Mouse (Mus musculus) bone marrow macrophage, adult 2 months (primary cell): ENCODE measurements around the gene Osbpl6. TPM values are rescaled to one million over a fixed set of nuclear protein-coding genes. Genes with fewer than 3 reads are reported as not detected.

ENCODE experiments used
- H3K27ac ChIP-seq: 2 replicates; pipeline ENCODE4 v1.5.1; 2012; ENCODE audit warnings: low read depth, low read length; ENCODE audit not compliant: insufficient read depth
- H3K4me1 ChIP-seq: 2 replicates; pipeline ENCODE4 v1.6.1; 2012; ENCODE audit warnings: low read length; ENCODE audit not compliant: control insufficient read depth, insufficient read depth
- H3K4me3 ChIP-seq: 2 replicates; pipeline ENCODE4 v1.5.1; 2012; ENCODE audit warnings: mild to moderate bottlenecking, low read length, moderate library complexity; ENCODE audit not compliant: insufficient read depth
- CTCF ChIP-seq: IDR thresholded peaks from 2 replicates; pipeline ENCODE4 v1.5.1; 2012; ENCODE audit warnings: low read depth, mild to moderate bottlenecking, low read length, moderate library complexity
- POLR2A ChIP-seq: IDR thresholded peaks from 2 replicates; pipeline ENCODE4 v1.6.1; 2012; ENCODE audit warnings: mild to moderate bottlenecking, low read depth, low read length, borderline replicate concordance
- polyA plus RNA-seq: library from polyadenylated mRNA; stranded (reverse); fragments of >200 nt; gene quantifications from 2 replicates; pipeline ENCODE4 v1.2.4, GENCODE M21; 2012; ENCODE audit not compliant: missing spikeins, insufficient read depth, insufficient read length

The Osbpl6 gene
- polyA plus RNA-seq, 1 experiment = not detected

DNA sequence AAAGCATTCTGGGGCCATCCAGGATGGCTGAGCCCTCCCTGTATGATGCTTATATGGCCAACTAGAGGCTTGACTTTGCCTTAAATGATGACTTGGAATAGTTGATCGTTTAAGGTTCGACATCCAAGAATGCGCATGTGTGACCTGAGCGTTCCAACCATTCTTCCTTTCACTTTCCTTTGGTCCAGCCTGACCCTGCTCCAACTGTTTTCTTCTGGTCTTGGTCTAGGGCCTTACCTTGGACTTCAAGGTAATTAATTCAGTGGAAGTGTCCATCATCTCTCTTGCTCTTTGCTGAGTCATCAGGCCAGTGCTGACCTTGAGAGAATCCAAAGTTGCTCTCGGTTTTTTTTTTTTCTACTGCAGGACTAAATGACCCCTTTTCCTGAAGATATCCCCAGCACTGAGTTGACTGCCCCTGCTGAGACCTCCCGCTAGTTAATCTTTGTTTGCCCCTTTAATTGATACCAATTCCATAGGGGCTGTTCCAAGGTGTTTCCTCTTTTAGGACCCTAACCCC, 43.6 kb downstream of the Osbpl6 start:
- Histone ChIP-seq H3K4me1 (no peaks in the 10 kb centered on the region), H3K27ac (no peak overlapping the region), H3K4me3 (no peak overlapping the region)
- TF ChIP-seq POLR2A = no peak
- no peak for TF ChIP-seq CTCF

- H3K4me3 ChIP-seq = no peak overlapping the region
- TF ChIP-seq CTCF (no peak), POLR2A (no peak)
- H3K27ac ChIP-seq = no peak overlapping the region
- no peaks in the 10 kb centered on the region for H3K4me1 ChIP-seq
Measured at GRCm38 (mm10) chr2:76466723-76467122, 60.4 kb downstream of the Osbpl6 start.

- no peak overlapping the region for H3K27ac ChIP-seq
- no peak overlapping the region for H3K4me3 ChIP-seq
- no peaks in the 10 kb centered on the region for H3K4me1 ChIP-seq
- TF ChIP-seq POLR2A = no peak
- TF ChIP-seq CTCF = no peak
Measured at GRCm38 (mm10) chr2:76468204-76468603, 61.9 kb downstream of the Osbpl6 start.

DNA sequence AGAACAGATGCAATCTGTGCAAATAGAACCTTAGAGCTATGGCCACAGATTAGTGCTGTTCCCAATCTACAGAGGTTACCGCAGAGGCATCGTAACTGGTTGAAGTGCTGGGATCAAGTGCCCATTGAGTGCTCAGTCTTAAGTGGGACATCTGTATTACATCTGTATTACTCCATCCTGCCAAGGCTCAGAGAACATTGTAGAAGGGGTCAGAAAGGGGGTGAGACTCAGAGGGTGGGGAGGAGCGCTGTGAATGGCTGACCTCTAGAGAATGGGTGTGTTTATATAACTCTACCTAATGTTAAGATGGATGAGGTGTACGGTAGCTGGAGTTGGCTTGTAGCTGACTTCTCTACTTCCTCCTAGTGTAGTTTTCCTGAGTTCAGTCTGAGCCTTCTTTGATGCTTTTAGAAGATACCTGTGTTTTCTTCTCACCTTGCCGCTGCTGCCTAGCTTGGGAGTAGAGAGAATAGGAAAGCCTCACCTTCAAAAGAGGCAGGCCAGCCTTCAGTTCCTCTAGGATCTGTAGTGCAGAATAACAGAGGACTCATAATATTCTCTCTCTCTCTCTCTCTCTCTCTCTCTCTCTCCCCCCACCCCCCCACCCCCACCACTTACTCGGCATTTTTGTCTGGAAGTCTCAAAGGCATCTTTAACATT, 62.9 kb downstream of the Osbpl6 start:
- Histone ChIP-seq H3K4me3 (no peak overlapping the region), H3K27ac (no peak overlapping the region), H3K4me1 (no peaks in the 10 kb centered on the region)
- no peak for TF ChIP-seq CTCF
- TF ChIP-seq POLR2A = no peak

- H3K4me3 ChIP-seq = no peak overlapping the region
- H3K4me1 ChIP-seq = no peaks in the 10 kb centered on the region
- no peak for TF ChIP-seq POLR2A
- no peak for TF ChIP-seq CTCF
- H3K27ac ChIP-seq = no peak overlapping the region
Measured at GRCm38 (mm10) chr2:76469751-76470099, 63.4 kb downstream of the Osbpl6 start.

DNA sequence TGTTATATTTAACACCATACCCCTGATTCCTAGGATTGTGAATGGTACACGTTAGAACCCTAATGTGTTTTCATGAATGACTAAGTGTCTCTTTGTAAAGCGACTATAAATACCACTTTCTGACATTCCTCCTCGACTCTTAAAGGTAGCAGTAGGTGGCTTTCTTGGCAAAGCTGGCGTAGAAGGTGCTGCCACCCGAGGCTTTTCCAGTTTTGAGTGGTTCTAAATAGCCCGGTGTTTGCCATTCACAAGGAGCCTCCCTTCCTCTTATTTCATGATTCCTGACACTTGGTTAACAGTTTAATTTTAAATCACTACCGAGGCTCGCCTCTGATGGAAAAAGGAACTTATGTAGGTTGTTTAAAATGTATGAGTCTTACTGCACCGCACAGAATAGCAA, 64.1 kb downstream of the Osbpl6 start:
- TF ChIP-seq POLR2A (no peak), CTCF (no peak)
- no peaks in the 10 kb centered on the region for H3K4me1 ChIP-seq
- no peak overlapping the region for H3K4me3 ChIP-seq
- no peak overlapping the region for H3K27ac ChIP-seq

DNA sequence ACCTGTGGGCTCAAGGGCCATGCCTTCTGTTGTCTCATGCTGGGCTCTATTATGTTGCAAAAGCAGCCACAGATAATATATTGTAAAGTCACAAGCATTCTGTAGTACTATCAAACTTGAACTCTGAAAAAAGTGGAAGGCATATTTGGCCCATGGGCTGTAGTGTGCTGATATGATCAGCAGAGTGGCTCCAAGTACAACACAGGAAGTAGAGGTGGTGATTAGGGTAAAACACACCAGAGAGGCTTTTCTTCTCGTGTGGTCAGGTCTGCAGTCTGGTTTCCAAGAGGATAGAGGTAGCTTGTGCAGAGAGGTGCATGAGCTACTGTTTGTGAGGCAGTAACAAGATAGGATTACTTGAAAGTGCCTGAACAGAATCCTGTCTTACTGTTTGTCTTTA, 69.5 kb downstream of the Osbpl6 start:
- Histone ChIP-seq H3K4me3 (no peak overlapping the region), H3K4me1 (no peaks in the 10 kb centered on the region), H3K27ac (no peak overlapping the region)
- TF ChIP-seq POLR2A (no peak), CTCF (no peak)

DNA sequence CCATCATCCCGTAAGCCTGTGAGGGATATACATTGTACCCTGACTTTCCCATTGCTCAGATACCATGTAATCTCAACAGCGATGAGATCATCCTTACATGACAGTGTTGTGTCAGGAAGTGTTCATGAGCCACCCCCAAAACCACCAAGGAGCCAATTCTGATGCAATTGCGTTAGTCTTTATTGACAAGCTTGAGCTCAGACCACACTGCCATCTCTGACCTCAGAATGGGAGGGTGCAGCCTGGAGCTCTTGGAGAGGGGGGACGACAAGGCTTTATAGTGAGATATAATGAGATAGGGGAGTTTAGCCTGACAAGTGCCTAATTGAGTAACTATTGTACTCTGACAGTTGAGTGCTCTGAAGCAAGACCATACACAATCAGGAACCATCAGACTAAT, 82.5 kb downstream of the Osbpl6 start:
- Histone ChIP-seq H3K27ac (no peak overlapping the region), H3K4me1 (no peaks in the 10 kb centered on the region), H3K4me3 (no peak overlapping the region)
- no peak for TF ChIP-seq CTCF
- no peak for TF ChIP-seq POLR2A

GRCm38 (mm10) chr2:76490198-76490597, 83.9 kb downstream of the Osbpl6 start:
- H3K27ac ChIP-seq = no peak overlapping the region
- H3K4me1 ChIP-seq = no peaks in the 10 kb centered on the region
- TF ChIP-seq POLR2A (no peak), CTCF (no peak)
- no peak overlapping the region for H3K4me3 ChIP-seq

DNA sequence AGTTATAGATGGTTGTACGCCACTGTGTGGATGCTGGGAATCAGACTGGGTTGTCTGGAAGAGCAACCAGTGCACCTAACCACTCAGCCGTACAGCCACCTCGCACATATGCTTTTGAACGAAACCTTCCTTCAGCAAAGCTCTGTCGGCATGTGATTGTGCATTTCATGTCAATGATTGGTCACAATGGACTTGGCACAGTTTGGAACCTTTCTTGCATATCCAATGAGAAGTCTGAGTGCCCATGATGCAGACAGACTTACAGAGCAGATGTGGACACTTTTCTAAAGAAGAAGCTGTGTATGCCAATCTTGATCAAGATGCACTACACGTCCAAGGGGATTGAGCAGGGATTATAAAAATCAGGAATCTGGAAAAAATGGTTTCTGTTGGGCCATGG, 85.1 kb downstream of the Osbpl6 start:
- TF ChIP-seq CTCF (no peak), POLR2A (no peak)
- Histone ChIP-seq H3K4me3 (no peak overlapping the region), H3K27ac (no peak overlapping the region), H3K4me1 (no peaks in the 10 kb centered on the region)
